Mouse (Mus musculus) adrenal gland, postnatal 14 days (tissue): ENCODE data around the gene C1ql4. TPM values are rescaled to one million over a fixed set of nuclear protein-coding genes. Genes with fewer than 3 reads are reported as not detected.
"Not testable (repeated sequence)": the region's sequence is repeated elsewhere in the genome, so short reads cannot be mapped to it uniquely, and the experiment has no call there.

Experiments used
- DNase-seq: peaks from one replicate; pipeline ENCODE4 v3.0.0; 2021; ENCODE audit warnings: mixed read lengths
- total RNA-seq: library from RNA; stranded (reverse); gene quantifications from 2 replicates; pipeline ENCODE4 v1.2.3, GENCODE M21; 2021

The C1ql4 gene
- total RNA-seq, 1 experiment from 2014 or later = not detected

DNA sequence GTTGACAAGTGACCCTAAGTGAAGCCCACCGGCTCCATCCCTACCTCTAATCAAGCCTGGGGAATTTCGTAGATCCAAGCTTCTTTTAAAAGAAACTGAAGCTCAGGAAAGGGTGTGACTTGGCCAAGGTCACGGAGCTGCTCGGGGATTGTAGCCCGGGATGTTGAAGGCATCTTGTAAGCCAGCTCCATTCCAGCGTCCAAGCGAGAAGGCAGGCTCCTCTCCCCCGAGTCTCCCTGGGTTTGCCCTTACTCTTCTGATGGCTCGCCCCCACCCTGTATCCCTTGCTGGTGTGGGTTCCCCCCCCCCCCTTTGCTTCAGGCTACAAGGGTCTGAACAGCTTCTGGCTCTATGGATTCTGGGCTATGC lies 10.9 kb upstream of the C1ql4 start:
- DNase-seq = no peak

DNA sequence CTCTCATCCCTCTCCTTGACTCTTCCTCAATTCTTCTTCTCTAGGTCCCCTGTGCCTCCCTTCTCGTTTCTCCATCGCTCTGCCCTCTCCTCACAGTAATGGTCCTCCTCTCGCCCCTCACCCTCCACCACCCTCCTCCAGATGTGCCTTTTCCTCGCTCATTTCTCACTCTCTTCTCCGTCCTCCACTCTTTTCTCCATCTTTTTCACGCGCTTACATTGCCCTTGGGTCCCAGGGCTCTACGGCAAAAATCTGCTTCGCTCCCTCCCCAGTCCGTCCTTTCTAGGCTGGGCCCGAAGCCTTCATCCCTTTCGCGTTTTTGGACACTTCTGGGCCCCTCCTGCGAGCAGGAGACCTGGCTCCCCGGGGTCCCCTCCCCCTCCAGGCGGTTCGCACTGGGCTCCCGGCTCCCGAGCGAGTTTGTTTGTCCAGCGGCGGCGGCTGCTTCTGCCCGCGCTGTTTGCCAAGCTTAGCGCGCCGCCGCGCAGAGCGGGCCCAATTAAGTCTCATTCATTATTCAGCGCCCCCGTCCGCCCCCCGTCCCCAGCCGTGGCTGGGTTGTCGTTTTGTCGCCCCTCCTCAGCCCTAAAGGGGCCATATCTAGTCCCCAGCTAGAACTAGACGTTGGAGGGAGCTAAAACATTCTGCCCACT lies 10.3 kb upstream of the C1ql4 start:
- peak; percentile 45 for DNase-seq

DNA sequence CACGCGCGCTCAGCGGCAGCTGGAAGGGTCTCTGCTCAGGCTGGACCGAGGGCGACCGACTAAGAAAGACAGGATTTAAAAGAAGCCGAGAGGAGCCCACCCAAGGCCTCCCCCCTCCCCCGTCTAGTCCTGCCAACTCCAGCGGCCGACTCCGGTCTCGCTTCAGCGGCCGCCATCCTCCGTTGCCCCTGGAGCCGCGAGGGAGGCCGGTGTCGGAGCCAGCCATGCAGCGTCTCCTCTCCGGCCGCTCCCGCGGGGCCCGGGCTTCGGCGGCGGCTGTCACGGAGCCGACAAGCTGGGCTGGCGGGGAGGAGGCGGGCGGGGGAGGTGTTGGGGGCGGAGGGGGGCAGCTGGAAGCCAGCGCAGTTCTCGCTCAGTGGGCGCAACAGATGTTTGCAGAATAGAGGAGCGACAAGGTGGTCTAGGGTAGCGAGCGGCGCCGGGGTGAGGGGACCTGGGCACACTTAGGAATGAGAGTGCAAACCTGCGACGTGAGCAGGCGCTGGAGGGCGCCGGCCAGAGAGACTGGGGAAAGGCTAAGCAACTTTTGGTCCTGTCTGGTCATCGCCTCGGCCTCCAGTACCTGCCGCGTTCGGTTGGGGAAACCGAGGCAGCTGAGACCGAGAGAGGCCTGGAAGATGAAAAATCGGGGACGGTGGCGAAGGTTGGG lies 9.3 kb upstream of the C1ql4 start:
- peak; percentile 66 for DNase-seq

DNA sequence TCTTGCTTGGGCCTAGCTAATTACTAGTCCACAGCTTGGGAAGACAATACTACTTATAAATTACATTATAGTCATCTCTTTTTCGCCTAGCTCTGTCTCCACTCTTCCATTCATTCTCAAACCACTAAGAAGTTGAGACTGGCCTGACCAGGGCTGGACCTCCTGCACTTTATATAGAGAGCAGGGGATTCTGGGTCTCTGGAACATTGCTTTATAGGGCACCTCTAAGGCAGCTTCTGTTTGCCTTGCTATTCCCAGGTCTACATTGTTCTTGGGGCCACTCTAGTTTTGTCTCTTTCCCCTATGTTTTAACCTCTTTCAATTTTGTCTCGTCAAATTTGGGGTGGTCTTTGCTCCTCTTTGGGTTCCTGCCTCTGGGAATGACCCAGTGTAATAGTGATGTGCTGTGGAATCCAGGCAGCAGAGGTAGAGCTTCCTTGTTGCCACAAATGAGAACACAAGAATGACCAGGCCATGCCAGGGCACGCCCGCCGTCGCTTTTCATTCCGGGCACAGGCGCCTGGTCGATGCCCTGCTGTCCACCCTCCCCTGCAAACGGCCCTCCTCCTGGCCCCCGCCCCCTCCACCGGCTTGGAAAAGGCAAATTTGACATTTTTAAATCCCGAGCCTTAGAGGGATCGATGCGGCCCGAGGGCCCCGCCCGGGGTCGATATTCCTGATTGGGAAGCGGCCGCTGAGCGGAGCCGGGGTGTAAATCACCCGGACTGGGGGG lies 8.6 kb upstream of the C1ql4 start:
- no peak for DNase-seq

DNA sequence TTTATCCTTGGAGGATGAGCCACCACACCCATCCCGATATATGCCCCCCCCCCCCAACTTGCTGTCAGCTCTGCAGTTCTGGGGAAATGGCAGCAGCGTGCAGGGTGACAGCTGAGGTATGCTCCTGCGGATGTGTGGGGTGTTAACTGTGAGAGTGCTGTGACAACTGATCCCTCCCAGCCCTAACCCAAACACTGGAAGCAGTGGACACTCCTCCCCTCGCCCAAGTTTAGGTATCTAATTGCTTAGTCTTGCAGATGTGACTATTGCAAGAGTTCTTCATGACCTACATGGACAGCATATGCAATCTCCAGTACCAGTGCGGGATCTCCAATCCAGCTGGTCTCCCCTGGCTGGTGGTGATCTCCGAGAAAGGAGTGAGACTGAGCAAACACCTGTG lies 7.7 kb upstream of the C1ql4 start:
- no peak for DNase-seq

DNA sequence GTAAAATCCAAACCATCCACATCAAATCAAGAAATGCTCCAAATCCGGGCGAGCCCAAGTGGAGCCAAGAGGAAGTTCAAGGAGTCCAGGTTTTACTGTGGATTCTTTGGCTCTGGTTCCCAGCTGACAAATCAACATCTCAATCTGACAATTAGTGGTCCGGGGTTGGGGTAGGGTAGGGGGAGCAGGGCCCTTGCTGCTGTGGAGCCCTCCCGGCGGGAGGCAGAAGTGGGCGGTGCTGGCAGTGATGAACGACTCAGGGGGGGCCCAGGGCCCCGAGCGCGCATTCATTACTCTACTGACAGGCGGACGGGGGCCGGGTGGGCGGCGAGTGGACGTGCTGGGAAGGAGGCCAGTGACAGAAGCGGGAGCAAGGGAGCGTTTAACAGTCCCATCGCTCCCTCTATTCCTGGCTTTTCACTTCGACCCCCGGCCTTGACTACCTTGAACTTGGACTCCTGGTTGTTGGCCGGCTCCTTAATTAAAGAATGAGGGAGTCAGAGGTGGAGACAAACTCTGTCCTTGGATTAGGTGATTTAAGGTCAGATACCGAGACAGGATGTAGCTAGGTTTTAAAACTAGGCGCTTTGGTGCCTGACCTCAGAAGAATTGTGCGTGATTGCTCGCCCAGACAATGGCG lies 7.1 kb upstream of the C1ql4 start:
- no peak for DNase-seq

DNA sequence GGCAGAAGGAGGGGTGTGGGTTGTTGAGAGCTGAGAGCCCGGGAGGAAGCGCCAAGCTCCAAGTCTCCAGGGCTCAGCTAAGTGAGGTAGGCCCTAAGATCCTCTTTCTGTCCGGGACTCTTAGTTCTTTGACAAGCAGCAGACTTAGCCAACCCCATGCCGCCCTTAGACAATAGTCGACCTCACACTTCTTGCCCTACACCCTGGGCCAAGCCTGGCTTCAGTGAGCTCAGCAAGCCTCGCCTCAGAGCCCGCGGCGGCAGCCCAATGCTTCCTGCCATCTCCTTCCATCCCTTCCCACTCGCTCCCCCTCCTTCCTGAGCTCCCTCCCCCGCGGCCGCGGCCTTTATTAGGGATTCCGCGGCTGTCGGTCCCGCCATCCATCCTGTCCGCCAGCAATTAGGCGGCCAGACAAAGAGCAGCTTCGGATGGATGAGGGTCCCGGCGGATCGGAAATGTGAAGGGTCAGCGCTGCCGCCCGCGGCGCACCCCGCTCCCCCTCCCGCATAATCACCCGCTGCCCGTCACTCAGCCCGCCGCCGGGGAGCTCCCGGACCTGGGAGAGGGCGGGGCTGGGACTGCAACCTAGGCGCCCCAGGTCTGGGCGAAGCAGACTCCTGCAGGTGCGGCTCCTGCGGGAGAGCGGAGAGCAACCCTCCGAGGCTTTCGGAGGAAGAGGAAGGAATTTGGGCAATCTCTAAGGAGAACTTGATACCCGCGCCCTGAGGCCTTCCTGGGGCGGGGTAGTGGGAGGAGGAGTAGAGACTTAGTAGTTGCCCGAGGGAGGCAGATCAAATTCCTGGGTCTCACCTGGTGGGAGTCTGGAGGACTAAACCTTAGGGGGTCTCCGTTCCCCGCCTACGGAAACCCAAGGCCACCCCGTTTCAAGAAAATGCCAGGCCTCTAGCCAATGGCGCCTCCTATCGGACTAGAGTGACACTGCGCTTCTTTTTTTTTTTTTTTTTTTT lies 6.0 kb upstream of the C1ql4 start:
- peak; percentile 40 for DNase-seq

DNA sequence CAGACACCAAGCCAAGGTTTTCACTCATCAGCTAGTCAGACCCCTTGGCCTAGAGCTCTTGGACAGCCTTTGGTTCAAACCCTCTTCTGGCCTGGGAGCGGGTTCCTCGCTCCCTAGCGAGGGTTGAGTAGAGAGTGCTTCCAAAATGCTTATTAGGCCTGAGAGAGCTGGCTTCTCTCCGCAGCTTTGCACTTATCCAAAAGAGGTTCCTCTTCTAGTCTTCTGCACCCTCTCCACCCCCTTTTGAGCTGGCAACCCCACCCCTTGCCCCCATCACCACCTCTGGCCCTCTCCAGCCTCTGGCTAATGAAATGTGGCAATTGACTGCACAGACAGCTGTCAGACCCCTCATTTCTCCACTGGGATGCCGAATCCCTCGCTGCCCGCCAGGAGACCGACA lies 5.3 kb upstream of the C1ql4 start, which contains the start of gene Dnajc22:
TSS of gene Dnajc22 (plus strand) at position 301 of the 400 bp plus-strand sequence.
- no peak for DNase-seq

DNA sequence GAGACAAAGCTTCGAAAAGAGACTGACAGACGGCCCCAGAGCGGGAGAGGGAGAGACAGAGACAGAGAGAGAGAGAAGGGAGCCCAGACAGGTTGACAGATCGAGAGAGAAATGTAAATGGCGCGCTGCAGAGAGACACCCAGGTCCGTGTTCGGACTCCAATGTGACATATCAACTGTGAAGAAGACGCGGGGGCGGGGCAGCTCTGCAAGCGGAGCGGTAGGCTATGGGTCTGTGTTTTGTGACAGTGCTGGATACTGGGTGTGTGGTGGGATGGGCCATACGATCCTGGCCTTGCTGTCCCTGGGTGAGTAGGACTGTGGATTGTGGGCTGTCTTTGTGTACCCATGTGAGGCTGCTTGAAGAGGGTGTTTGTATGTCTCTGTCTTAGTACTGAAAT lies 1.5 kb upstream of the C1ql4 start:
- DNase-seq = peak; percentile 35

DNA sequence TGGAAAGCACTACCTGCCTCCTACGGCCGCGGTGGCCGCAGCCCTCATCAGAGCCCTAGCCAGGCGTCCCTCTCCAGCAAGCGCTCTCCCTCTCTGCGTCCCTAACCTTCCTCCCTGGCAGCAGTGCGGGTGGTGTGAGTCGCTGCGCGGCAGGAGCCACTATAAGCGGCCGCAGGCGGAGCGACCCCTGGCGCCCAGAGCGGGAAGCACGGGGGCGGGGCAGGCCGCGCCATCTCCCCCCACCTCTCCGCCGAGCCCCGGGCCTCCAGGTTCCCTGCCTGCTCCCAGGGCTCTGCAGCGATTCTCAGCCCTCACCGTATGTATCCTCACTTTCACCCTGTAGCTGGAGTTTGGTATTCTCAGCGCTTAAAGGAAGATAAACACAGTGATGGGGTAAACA lies 675 bp upstream of the C1ql4 start:
- peak; percentile 93 for DNase-seq

DNA sequence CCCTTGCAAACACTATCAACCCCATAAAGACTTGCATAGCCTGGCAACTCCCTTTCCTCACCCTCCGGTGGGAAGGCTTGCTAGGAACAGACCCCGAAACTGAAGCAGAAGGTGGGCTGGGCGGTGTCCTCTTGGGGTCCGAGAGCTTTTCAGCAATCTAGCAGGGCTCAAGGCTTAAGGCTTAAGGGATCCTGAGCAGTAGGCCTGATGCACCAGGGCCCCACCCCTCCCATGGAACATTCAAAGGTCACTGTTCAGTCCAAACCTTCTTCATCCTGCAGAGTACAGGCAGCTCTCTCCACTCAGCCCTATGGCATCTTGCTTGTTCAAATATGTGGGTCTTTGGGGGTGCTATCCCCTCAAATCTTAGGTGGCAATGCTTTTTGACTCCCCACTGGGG lies 1.6 kb downstream of the C1ql4 start:
- DNase-seq = no peak

DNA sequence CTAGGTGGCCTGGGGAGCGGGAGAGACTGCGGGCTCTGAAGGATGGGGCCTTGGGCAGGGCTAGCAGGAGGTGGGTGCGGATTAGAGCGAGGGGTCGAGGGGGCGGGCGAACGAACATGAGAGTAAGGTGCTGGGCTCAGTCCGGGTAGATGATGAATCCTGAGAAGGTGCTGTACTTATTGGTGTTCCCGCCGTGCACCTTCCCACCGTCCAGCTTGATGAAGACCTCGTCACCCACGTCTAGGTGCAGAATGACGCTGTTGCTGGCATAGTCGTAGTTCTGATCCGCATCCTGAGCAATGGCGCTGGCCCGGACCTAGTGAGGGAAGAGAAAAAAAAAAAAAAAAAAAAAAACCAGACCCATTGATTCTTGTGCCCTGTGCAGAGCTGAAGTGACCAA lies 3.0 kb downstream of the C1ql4 start:
- DNase-seq = no peak

DNA sequence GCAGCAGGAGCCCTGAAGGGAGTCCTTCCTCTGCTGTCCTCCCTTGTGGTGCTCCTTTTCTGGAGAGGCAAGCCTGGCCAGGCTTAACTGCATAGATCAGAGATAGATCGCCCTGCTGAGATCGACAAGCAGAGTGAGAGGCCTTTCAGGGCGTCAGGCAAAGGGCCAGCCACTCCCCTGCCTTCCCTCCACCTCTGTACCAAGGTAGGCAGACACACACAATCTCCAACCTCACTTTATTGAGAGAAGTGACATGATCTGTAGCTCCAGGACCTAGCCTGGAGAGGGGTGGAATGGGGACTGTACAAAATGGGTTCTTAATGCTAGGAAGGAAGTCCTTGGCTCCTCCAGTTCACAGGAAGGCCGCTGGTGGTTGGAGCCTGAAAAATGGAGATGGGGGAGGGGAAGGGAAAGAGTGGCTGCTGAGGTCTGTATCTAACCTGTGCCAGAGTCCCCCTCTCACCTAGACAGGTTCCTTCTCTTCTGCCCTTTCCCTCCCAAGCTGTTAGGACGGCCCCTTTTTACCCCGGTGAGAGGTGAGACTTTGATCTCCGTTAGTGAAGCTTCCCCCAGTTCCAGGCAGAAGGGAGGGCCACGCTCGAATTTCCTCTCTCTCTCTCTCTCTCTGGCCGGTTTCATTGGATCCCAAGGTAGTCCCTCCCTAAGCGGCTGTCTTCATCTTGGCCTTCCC lies 3.6 kb downstream of the C1ql4 start:
- no peak for DNase-seq

DNA sequence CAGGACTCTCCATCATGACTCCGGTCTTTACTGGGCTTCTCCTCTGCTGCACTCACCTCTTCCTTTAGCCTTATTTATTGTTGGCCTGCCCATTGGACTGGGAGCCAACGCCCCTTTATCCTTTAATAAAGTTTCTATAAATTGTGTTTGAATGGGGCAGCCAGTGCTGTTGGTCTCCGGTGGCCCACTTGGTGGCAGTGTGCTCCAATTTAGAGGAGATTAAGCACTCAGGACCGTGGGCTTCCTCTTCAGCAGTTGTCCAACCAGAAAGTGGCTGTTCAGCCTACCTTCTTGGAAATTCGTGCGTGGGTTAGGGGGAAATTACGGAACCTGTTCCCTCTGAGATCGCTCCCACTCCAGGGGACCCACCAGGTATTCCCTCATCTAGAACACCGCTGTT lies 4.4 kb downstream of the C1ql4 start:
- peak; percentile 71 for DNase-seq

DNA sequence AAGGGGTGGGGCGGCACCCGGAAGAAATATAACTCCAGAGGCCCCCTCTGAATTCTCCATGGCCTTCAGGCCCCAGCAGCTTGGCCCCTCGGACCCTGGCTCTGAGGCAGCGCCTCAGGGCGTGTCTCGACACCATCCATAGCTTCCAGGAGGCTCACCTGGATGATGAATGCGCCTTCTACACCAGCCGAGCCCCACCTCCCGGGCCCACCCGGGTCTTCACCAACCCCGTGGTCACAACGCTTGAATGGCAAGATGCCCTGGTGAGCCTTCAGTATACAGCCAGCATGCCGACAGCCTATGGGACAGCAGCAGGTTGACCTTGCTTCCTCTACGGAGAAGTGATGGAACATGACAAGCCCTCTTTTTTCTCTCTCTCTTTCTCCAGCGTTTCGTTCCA lies 4.8 kb downstream of the C1ql4 start:
- no peak for DNase-seq

DNA sequence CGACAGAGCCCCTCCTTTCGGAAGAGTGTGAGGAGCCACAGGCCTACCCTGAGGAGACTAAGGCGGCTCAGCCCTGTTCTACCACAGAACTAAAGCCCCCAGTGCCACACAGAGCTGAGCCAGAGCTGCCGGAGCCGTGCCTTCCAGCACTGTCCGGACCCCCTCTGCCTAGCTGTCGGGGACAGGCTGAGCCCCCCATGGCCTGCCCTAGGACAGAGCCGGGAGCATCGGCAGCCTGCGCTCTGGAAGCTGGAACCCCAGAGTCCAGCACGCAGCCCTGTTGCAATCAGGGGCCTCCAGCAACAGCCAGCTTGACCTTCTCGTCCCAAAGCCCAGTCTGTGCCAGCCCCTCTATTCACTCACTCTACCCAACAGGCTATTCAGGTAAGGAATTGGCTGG lies 5.3 kb downstream of the C1ql4 start:
- DNase-seq = no peak

DNA sequence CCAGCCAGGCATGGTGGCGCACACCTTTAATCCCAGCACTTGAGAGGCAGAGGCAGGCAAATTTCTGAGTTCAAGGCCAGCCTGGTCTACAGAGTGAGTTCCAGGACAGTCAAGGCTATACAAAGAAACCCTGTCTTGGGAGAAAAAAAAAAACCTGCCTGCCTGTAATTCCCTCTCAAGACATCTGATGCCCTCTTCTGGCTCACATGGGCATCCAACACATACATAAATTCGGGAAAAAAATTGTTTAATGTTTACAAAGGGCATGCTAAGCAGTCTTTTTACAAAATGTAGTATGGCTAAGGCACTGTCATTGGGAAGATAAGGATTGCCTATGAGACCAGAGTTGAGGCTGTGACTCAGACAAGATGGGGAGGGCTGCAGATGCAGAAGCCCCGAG lies 7.8 kb downstream of the C1ql4 start:
- DNase-seq = no peak

DNA sequence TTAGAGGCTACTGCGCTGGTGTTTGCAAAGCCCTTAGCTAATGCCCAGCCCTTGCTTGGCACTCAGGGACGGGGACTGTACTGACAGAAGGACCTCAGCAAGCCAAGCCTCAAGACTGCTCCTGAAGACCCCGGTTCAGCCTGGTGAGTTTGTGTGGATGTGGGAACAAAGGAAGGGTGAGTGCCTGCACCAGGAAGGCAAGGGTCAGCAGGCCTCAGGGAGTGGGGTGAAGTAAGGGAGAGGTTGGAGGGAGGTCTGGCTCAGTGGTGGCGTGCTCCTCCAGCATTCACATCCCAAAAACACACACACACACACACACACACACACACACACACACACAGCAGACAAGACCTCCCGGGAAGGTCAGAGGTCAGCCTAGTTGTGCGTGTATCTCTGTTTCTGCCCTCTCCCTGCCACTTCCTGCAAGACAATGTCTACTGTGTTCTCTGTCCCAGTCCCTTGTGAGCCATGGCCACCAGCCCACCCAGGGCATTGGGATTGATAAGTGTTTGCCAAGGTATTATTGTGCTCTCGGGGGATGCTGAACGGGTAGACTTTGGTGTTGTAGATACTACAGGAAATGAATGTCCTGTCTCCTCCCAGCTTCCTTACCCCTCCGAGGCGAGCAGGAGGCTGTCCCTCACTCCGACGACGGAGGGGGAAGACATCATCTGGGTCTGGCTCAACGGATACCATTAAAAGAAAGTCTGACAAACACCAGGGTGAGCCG lies 9.3 kb downstream of the C1ql4 start:
- no peak for DNase-seq

DNA sequence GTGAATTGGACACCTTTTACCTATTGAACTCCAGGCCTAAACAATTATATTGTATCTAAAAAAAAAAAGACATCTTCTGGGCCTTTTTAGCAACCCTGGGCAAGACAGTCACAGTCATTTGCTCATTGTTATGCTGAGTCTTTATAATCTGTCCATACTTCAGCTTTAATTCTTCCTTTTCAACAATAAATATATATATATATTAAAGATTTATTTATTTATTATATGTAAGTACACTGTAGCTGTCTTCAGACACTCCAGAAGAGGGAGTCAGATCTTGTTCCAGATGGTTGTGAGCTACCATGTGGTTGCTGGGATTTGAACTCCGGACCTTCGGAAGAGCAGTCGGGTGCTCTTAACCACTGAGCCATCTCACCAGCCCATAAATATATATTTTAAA lies 11.6 kb downstream of the C1ql4 start:
- DNase-seq = not testable (repeated sequence)

DNA sequence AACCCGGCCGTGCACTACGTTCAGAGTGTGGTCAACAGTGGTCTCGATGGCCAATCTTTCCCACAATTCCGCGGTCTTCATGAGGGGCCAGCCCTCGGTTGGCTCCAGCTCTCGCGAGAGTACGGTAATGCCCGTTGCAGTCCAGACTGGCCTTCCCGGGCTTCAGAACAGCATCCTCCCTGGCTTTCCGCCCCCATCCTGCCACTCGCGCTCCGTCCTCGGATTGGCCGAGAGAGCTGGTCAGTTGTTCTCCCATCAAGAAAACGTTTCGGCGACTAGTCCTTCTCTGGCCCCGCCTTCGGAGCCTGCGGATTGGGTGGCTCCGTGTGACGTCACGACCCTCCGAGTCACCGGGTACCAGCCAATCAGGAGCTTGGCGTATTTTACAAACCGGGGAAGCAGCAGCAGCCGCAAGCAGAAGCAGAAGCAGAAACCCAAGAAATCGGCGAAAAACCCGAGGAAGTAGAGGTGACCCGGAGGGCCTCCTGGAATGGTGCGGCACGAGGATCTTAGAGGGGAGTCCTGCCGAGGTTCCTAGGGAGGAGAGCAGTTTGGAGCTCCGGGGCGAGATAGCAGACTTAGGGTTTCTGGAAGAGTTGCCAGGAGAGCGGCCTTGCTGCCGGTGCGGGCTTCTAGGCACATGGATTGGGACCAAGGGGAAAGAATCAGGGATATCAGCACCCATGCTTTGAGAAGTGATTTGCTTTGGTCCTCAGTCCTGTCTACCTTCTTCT lies 12.8 kb downstream of the C1ql4 start:
- peak; percentile 98 for DNase-seq
